Mouse (Mus musculus) natural killer cell, adult 2 months (primary cell): ENCODE results near the gene Foxa2.

ENCODE experiments used
- DNase-seq, 2 experiments: peaks; one replicate each; pipeline ENCODE4 v3.0.0; 2022; ENCODE audit warnings: low spot score in 2 of 2

The Foxa2 gene

GRCm38 (mm10) chr2:148039351-148040235 is 7.2 kb downstream of the Foxa2 start:
- DNase-seq, result no peak

- DNase-seq, result no peak
Measured at GRCm38 (mm10) chr2:148038366-148039310, 8.1 kb downstream of the Foxa2 start.

- no peak for DNase-seq
Measured at GRCm38 (mm10) chr2:148036611-148037160, 10.1 kb downstream of the Foxa2 start.

- no peak for DNase-seq
Measured at GRCm38 (mm10) chr2:148030991-148031675, 15.6 kb downstream of the Foxa2 start.

GRCm38 (mm10) chr2:148030613-148030935 is 16.2 kb downstream of the Foxa2 start:
- DNase-seq, result no peak

GRCm38 (mm10) chr2:148029751-148030612 is 16.8 kb downstream of the Foxa2 start:
- DNase-seq, result no peak

GRCm38 (mm10) chr2:148029050-148029608 is 17.6 kb downstream of the Foxa2 start:
- no peak for DNase-seq

GRCm38 (mm10) chr2:148026366-148026765 is 20.4 kb downstream of the Foxa2 start:
- no peak for DNase-seq

- no peak for DNase-seq
Measured at GRCm38 (mm10) chr2:148025481-148025880, 21.3 kb downstream of the Foxa2 start.

- no peak for DNase-seq
Measured at GRCm38 (mm10) chr2:148024268-148024935, 22.4 kb downstream of the Foxa2 start.

- DNase-seq, result no peak
Measured at GRCm38 (mm10) chr2:148023340-148023806, 23.4 kb downstream of the Foxa2 start.

GRCm38 (mm10) chr2:148021919-148022570 is 24.7 kb downstream of the Foxa2 start:
- DNase-seq, result no peak

GRCm38 (mm10) chr2:148021016-148021415 is 25.8 kb downstream of the Foxa2 start:
- DNase-seq, result no peak

GRCm38 (mm10) chr2:148020125-148020524 is 26.6 kb downstream of the Foxa2 start:
- no peak for DNase-seq

- no peak for DNase-seq
Measured at GRCm38 (mm10) chr2:148017782-148018690, 28.7 kb downstream of the Foxa2 start.

- no peak for DNase-seq
Measured at GRCm38 (mm10) chr2:148013382-148013781, 33.4 kb downstream of the Foxa2 start.

- DNase-seq, result no peak
Measured at GRCm38 (mm10) chr2:148009049-148009448, 37.7 kb downstream of the Foxa2 start.
